Mouse (Mus musculus): ENCODE data around the gene Palmd. TPM values are rescaled to one million over a fixed set of nuclear protein-coding genes. Genes with fewer than 3 reads are reported as not detected.

The Palmd gene
- polyA plus RNA-seq, 1 experiment from 2014 or later, result 6.4 TPM

DNA sequence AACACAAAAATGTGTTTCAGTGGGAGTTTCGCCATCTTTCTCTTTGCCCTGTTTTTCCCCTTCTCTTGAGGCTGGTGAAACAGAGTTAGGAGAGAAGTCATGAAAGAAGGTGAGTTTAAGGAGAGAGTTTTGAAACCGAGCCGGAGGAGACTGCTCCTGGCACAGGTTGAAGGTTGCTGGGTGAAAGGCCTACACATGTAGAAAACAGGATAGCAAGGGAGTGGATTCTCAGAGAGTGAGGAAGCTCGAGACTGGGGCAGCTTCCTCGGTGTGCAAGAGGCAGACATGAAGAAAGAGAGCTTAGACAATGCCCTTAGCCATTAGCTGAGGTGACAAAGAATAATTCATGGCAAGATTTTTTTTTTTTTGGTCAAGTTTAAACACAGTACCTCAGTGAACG lies 15.4 kb downstream of the Palmd start:
- H3K4me2 ChIP-seq, result no peak overlapping the region
- H3K4me1 ChIP-seq (replicated peaks), result no peaks in the 10 kb centered on the region
- 87% methylated on average over 6 of the region's 6 CpGs for WGBS
- ATAC-seq (ENCODE audit: low read depth), result no peak
- no peaks in the 10 kb centered on the region for H3K36me3 ChIP-seq
- no peaks in the 10 kb centered on the region for H3K9me3 ChIP-seq
- H3K4me3 ChIP-seq, result no peak overlapping the region
- H3K27ac ChIP-seq (replicated peaks), result no peak overlapping the region
- no peaks in the 10 kb centered on the region for H3K27me3 ChIP-seq
- no peak overlapping the region for H3K9ac ChIP-seq

DNA sequence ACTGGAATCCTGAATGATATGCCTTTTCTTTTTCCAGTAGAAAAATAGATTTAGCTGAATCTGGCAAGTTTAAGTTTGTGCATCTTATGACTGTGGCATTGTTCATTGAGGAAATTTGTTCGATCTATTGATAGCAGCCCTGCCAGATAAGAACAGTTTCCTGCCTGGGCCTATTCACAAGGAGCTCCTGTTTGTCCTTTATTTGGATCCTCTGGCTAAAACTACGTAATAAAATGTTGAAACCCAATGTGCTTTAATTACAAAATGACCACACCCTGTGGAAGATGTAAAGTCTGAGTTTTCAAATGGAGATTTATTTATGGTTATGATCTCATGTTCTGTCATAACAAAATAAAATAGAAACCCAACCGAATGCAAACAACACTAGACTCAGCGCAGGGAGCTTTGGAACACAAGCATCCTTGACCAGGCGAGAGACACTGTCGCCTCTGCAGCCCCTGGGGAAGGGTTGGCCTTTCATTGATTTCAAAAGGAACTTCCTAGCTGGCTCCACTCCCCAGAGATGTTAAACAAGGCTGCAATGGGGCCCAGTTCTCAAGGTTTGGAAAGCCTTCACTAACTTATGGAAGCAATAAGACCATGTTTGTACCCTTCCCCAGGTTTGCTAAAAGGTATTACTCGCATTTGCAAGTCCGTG lies 16.4 kb downstream of the Palmd start:
- no peaks in the 10 kb centered on the region for H3K4me1 ChIP-seq (replicated peaks)
- no peak overlapping the region for H3K4me2 ChIP-seq
- H3K27ac ChIP-seq (replicated peaks), result no peak overlapping the region
- H3K9ac ChIP-seq, result no peak overlapping the region
- H3K27me3 ChIP-seq, result no peaks in the 10 kb centered on the region
- no peaks in the 10 kb centered on the region for H3K9me3 ChIP-seq
- no peak overlapping the region for H3K4me3 ChIP-seq
- 75% methylated on average over 8 of the region's 8 CpGs for WGBS
- no peaks in the 10 kb centered on the region for H3K36me3 ChIP-seq
- no peak for ATAC-seq (ENCODE audit: low read depth)

DNA sequence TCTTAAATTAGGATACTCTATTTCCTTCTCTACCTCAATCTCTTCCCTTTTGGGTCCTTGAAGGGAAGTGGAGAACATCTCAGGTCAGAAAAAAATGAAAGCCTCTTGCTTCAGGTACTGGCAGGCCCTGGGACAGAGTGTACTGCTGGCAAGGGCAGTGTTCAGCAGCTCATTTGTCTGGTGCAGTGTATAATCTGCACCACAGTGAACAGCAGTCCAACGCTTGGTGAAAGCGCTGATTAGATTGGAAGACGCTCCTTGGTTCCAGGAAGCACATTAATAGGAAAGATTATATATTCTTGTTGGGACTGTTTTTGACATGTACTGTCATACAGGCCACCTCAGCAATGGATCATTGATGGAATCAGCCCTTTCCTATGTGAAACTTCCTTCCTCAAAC lies 17.3 kb downstream of the Palmd start:
- Histone ChIP-seq H3K4me3 (no peak overlapping the region), H3K9me3 (no peaks in the 10 kb centered on the region), H3K27me3 (no peaks in the 10 kb centered on the region), H3K4me1 (replicated peaks) (no peaks in the 10 kb centered on the region), H3K27ac (replicated peaks) (no peak overlapping the region), H3K9ac (no peak overlapping the region), H3K36me3 (no peaks in the 10 kb centered on the region), H3K4me2 (no peak overlapping the region)
- WGBS, result 93% methylated on average over 3 of the region's 3 CpGs
- ATAC-seq (ENCODE audit: low read depth), result no peak

DNA sequence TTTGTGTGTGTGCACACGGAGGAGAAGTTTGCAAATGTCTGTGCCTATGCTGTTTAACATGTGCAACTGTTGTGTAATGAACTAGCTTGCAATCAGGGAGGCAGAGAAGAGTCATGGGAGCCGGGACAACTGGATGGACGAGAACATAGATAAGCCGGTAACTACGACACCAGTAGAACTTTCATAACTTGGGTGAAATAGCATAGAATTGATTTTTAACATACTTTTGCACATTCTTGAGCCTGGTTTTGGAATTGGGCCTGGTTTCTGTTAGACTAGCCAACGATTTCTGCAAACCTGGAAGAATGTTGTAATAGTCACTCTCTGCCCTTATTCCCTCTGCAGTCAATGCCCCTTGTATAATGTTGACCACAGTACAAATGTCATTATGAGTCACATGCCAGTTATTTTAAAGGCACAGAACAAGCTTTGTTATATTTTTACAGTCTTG lies 18.1 kb downstream of the Palmd start:
- H3K9me3 ChIP-seq, result no peaks in the 10 kb centered on the region
- no peaks in the 10 kb centered on the region for H3K36me3 ChIP-seq
- no peak overlapping the region for H3K9ac ChIP-seq
- no peak overlapping the region for H3K4me3 ChIP-seq
- ATAC-seq (ENCODE audit: low read depth), result no peak
- no peaks in the 10 kb centered on the region for H3K27me3 ChIP-seq
- 91% methylated on average over 6 of the region's 6 CpGs for WGBS
- H3K4me2 ChIP-seq, result no peak overlapping the region
- H3K4me1 ChIP-seq (replicated peaks), result no peaks in the 10 kb centered on the region
- no peak overlapping the region for H3K27ac ChIP-seq (replicated peaks)

DNA sequence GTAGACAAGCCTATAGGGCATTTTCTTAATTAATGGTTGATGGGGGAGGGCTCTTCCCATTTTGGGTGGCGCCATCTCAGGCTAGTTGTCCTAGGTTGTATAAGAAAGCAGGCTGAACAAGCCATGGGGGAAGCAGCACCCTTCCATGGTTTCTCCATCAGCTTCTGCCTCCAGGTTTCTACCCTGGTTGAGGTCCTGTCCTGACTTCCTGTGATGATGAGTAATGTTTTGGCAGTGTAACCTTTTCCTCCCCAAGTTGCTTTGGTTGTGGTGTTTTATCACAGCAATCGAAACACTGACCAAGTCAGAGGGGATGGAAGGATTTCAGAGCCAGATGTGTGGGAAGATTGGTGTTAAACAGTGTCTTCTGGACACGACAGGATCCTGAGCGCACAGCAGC lies 22.3 kb downstream of the Palmd start:
- H3K4me1 ChIP-seq (replicated peaks), result no peaks in the 10 kb centered on the region
- no peaks in the 10 kb centered on the region for H3K36me3 ChIP-seq
- ATAC-seq (ENCODE audit: low read depth), result no peak
- WGBS, result 85% methylated on average over 4 of the region's 4 CpGs
- no peak overlapping the region for H3K4me2 ChIP-seq
- H3K9me3 ChIP-seq, result no peaks in the 10 kb centered on the region
- no peak overlapping the region for H3K4me3 ChIP-seq
- H3K27ac ChIP-seq (replicated peaks), result no peak overlapping the region
- H3K9ac ChIP-seq, result no peak overlapping the region
- H3K27me3 ChIP-seq, result no peaks in the 10 kb centered on the region

DNA sequence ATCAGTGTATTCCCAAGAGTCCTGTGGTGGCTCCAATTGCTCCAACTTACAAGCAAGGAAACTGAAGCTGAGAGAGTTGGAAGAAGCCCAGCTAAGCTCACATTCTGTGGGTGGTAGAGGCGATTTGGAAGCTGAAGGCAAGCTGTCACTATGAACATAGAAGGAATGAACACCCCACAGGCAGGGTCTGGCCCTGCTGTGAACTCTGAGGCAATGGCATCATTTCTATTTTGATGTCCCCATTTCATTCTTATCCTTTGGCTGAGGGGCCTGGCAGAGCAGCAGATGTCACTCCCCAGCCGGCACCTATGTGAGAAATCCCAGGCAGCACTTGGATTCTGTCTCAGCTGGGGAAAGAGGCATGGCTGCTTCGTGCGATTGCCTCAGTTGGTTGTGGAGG lies 25.4 kb downstream of the Palmd start:
- Histone ChIP-seq H3K27ac (replicated peaks) (no peak overlapping the region), H3K9ac (no peak overlapping the region), H3K27me3 (no peaks in the 10 kb centered on the region), H3K36me3 (no peaks in the 10 kb centered on the region), H3K4me3 (no peak overlapping the region), H3K4me2 (no peak overlapping the region), H3K9me3 (no peaks in the 10 kb centered on the region), H3K4me1 (replicated peaks) (no peaks in the 10 kb centered on the region)
- no peak for ATAC-seq (ENCODE audit: low read depth)
- WGBS, result 81% methylated on average over 4 of the region's 4 CpGs

- no peaks in the 10 kb centered on the region for H3K4me1 ChIP-seq (replicated peaks)
- no peaks in the 10 kb centered on the region for H3K27me3 ChIP-seq
- H3K4me2 ChIP-seq, result no peak overlapping the region
- H3K27ac ChIP-seq (replicated peaks), result no peak overlapping the region
- no peaks in the 10 kb centered on the region for H3K9me3 ChIP-seq
- WGBS, result 55% methylated on average over 6 of the region's 6 CpGs
- no peak overlapping the region for H3K4me3 ChIP-seq
- no peak overlapping the region for H3K9ac ChIP-seq
- no peaks in the 10 kb centered on the region for H3K36me3 ChIP-seq
- no peak for ATAC-seq (ENCODE audit: low read depth)
Observed at GRCm38 (mm10) chr3:116942751-116943150, 26.0 kb downstream of the Palmd start.

DNA sequence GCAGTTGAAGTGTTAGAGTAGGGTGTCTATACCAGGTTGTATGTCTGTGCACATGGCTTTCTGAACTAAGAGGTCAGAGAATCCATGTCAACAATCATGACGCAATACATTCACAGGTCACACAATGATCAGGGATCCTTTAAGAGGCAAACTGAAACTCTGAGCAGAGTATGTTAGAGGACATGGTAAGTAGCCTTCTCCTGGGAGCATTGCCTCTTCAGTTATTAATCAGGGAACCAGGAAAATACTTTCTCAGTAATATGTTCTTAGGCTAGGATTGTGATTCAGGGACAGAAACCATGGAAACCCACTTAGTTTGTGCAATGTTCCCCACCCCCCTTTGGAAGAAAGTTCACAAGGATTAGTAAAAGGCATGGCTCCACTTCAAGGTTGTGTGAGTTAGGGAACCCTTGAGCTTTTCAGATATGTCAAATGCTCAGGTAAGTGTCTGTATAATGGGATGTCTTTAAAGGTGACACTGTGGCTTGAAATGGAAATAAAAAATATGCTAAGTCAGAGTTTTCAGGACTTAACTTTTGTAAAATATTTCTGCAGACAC lies 27.1 kb downstream of the Palmd start:
- H3K4me2 ChIP-seq, result no peak overlapping the region
- H3K4me3 ChIP-seq, result no peak overlapping the region
- no peaks in the 10 kb centered on the region for H3K9me3 ChIP-seq
- no peaks in the 10 kb centered on the region for H3K4me1 ChIP-seq (replicated peaks)
- no peak overlapping the region for H3K27ac ChIP-seq (replicated peaks)
- H3K9ac ChIP-seq, result no peak overlapping the region
- no peak for ATAC-seq (ENCODE audit: low read depth)
- H3K27me3 ChIP-seq, result no peaks in the 10 kb centered on the region
- WGBS, result 93% methylated on average over 1 of the region's 1 CpGs
- H3K36me3 ChIP-seq, result no peaks in the 10 kb centered on the region

GRCm38 (mm10) chr3:116940804-116941558 lies 27.8 kb downstream of the Palmd start:
- no peaks in the 10 kb centered on the region for H3K36me3 ChIP-seq
- H3K9ac ChIP-seq, result no peak overlapping the region
- H3K9me3 ChIP-seq, result no peaks in the 10 kb centered on the region
- H3K27ac ChIP-seq (replicated peaks), result no peak overlapping the region
- no peaks in the 10 kb centered on the region for H3K4me1 ChIP-seq (replicated peaks)
- H3K4me2 ChIP-seq, result no peak overlapping the region
- H3K27me3 ChIP-seq, result no peaks in the 10 kb centered on the region
- no peak for ATAC-seq (ENCODE audit: low read depth)
- 88% methylated on average over 10 of the region's 10 CpGs for WGBS
- H3K4me3 ChIP-seq, result no peak overlapping the region

DNA sequence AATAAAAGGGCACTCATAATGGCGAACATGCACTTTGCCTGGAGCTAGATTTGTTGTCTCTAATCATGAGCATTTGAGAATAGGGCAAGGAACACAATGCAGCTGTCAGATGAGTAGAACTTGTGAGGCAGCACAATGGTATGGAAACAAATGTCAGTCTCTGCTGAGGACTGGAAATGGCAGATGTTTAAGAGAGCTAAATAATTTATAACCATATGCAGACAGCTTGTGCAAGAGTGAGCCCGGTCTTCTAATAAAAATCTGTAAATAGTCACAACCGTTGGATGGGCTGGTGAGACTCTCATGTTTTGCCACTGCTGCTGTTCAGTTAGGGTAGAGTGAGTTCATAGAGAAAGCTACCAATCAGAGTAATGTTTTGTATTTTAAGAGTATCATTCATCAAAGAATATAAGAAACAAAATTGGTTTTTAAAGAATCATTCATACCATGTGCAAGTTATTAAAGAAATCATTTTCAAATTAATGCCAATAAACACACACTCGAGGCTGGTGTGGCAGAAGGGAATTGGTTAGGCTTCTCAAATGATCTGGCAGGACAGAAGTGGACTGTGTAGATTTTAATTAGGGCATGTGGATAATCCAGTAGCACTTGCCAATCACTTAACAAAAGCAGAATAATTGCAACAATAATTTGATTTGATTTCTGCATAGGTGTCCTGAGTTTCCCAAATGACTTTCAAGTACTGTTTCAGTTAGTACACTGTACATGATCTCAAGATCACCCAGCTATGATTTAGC lies 31.7 kb downstream of the Palmd start:
- no peaks in the 10 kb centered on the region for H3K9me3 ChIP-seq
- no peak overlapping the region for H3K27ac ChIP-seq (replicated peaks)
- ATAC-seq (ENCODE audit: low read depth), result no peak
- H3K4me2 ChIP-seq, result no peak overlapping the region
- H3K27me3 ChIP-seq, result no peaks in the 10 kb centered on the region
- H3K9ac ChIP-seq, result no peak overlapping the region
- H3K4me1 ChIP-seq (replicated peaks), result no peaks in the 10 kb centered on the region
- no peaks in the 10 kb centered on the region for H3K36me3 ChIP-seq
- WGBS, result 60% methylated on average over 4 of the region's 4 CpGs
- no peak overlapping the region for H3K4me3 ChIP-seq

GRCm38 (mm10) chr3:116933158-116933557 lies 35.6 kb downstream of the Palmd start:
- 96% methylated on average over 1 of the region's 1 CpGs for WGBS
- H3K4me1 ChIP-seq (replicated peaks), result no peaks in the 10 kb centered on the region
- no peaks in the 10 kb centered on the region for H3K27me3 ChIP-seq
- ATAC-seq (ENCODE audit: low read depth), result no peak
- no peak overlapping the region for H3K9ac ChIP-seq
- no peak overlapping the region for H3K4me2 ChIP-seq
- no peaks in the 10 kb centered on the region for H3K9me3 ChIP-seq
- no peak overlapping the region for H3K4me3 ChIP-seq
- no peaks in the 10 kb centered on the region for H3K36me3 ChIP-seq
- no peak overlapping the region for H3K27ac ChIP-seq (replicated peaks)

DNA sequence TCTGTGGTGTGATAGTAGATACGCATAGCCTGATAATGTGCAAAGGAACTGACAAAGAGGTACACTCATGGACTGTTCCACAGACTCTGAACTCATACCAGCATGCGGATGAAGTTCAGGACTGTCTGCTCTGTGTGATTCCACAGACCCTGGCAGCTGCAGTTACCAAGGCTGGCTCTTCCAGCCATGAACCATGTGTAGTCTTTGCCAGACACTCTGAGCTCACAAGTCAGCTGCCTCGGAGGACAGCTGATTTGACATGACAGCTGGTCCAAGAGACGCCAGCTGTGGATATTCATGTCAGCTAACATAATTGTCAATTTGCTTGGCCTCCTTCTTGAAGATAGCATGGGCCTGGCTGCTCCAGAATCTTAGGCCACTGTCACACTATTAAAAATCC lies 39.8 kb downstream of the Palmd start:
- no peaks in the 10 kb centered on the region for H3K9me3 ChIP-seq
- ATAC-seq (ENCODE audit: low read depth), result no peak
- H3K4me3 ChIP-seq, result no peak overlapping the region
- no peaks in the 10 kb centered on the region for H3K4me1 ChIP-seq (replicated peaks)
- no peak overlapping the region for H3K9ac ChIP-seq
- no peaks in the 10 kb centered on the region for H3K27me3 ChIP-seq
- WGBS, result 86% methylated on average over 4 of the region's 4 CpGs
- H3K4me2 ChIP-seq, result no peak overlapping the region
- H3K27ac ChIP-seq (replicated peaks), result no peak overlapping the region
- H3K36me3 ChIP-seq, result no peaks in the 10 kb centered on the region

Data from neural tube, embryonic 13.5 days (tissue).